14 mouse cellular contexts compared by ENCODE assay signal in the genomic region with DNA sequence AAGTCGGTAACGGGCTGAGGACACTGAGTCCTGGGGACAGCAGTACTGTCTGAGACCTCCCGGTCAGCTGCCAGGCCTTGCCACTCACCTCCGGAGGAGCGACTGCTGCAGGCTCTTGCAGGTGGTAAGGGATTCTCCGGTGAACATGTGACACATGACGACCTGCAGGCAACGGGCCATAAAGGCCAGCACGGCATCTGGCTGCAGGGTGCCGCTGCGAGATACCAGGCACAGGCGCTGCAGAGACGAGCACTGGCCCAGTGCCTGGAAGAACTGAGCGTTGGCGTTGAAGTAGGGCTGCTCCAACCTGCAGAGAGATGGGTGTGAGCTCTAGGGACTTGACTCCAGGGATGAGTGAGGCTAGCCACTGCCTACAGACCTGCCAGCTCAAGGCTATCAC. TPM values are rescaled to one million over a fixed set of nuclear protein-coding genes. Genes with fewer than 3 reads are reported as not detected.
A peak's percentile ranks its signal among the peaks of the same experiment; 100 is the strongest.
DNase-seq lines count a peak whose midpoint lies in the region; ATAC-seq and TF ChIP-seq lines count a peak whose summit lies in the region.
"Had no signal": no experiment of that assay in that cellular context is flagged by ENCODE, and none has a peak within 500 bp of the region (broad histone marks: within the 10 kb centered on the region; RNA-seq: fewer than 3 reads in every experiment).

No protein-coding gene starts in this region.

- H3K4me2 ChIP-seq in heart, postnatal 0 days (ENCODE audit: low read depth, low read length) = no peak overlapping the region
- H3K4me2 ChIP-seq: liver, embryonic 12.5 days; lung, embryonic 15.5 days had no signal

- H3K36me3 ChIP-seq in heart, postnatal 0 days (replicated peaks; ENCODE audit: control insufficient read depth, insufficient read depth, low read length) = peaks cover 11% of the 10 kb centered on the region

- H3K4me3 ChIP-seq in heart, postnatal 0 days (ENCODE audit: low read depth, low read length) = no peak overlapping the region
- H3K4me3 ChIP-seq: forebrain, embryonic 10.5 days; limb, embryonic 10.5 days; liver, embryonic 12.5 days; lung, embryonic 15.5 days had no signal

- WGBS in heart, postnatal 0 days = 53% methylated on average over 15 of the region's 15 CpGs

- H3K4me1 ChIP-seq in heart, postnatal 0 days (ENCODE audit: control insufficient read depth, insufficient read depth) = peaks cover 4% of the 10 kb centered on the region; the same call in 1 of the 2 replicates

- no peaks in the 10 kb centered on the region for H3K27me3 ChIP-seq in heart, postnatal 0 days (ENCODE audit: control insufficient read depth, insufficient read depth, low read length)
- H3K27me3 ChIP-seq: CH12.LX; liver, embryonic 12.5 days; lung, embryonic 15.5 days had no signal

- no peak for TF ChIP-seq CTCF in heart, postnatal 0 days (IDR thresholded peaks at IDR 0.05; ENCODE audit: low read depth)

- no peaks in the 10 kb centered on the region for H3K9me3 ChIP-seq in heart, postnatal 0 days (replicated peaks; ENCODE audit: control insufficient read depth, low read length)
- H3K9me3 ChIP-seq: limb, embryonic 10.5 days; liver, embryonic 12.5 days; lung, embryonic 15.5 days had no signal

- H3K9ac ChIP-seq in heart, postnatal 0 days (replicated peaks; ENCODE audit: low read depth, low read length) = no peak overlapping the region
- H3K9ac ChIP-seq: liver, embryonic 12.5 days; lung, embryonic 15.5 days had no signal

- H3K27ac ChIP-seq in heart, postnatal 0 days (ENCODE audit: low read depth) = no peak overlapping the region
- H3K27ac ChIP-seq: forebrain, embryonic 10.5 days; limb, embryonic 10.5 days; liver, embryonic 12.5 days; lung, embryonic 15.5 days; stomach, postnatal 0 days had no signal

- peak; percentile 34 to 49 for DNase-seq in adrenal gland, adult (ENCODE audit: inconsistent age in 2 of 2, low spot score in 1 of 2)
- no peak for DNase-seq in adrenal gland, postnatal 14 days
- DNase-seq in heart, postnatal 0 days (ENCODE audit: low spot score) = no peak
- no peak for DNase-seq in heart, adult 9 months (ENCODE audit: low spot score in 2 of 2)
- DNase-seq in cerebellum, postnatal 14 days = peak; percentile 66 to 68
- DNase-seq in right cerebral cortex, adult 2 months (ENCODE audit: low spot score in 2 of 2) = peak; percentile 59 to 73
- DNase-seq in ovary, postnatal 10 days (ENCODE audit: low spot score) = no peak
- DNase-seq in c-Kit-positive CD71-positive TER-119-positive erythroid progenitor cells, embryonic 14.5 days (ENCODE audit: low spot score) = no peak

- TF ChIP-seq EP300 in heart, postnatal 0 days (IDR thresholded peaks at IDR 0.05; ENCODE audit: low read depth) = no peak

- ATAC-seq in heart, postnatal 0 days (ENCODE audit: insufficient read depth, low read depth) = peak; percentile 44; the same call in 1 of the 2 replicates

RNA-seq across cellular contexts. Expression of gene Fbxl18, which starts 16.7 kb away (rescaled TPM):
- 11.8 and 12.0 TPM in 2 replicates for total RNA-seq in adrenal gland, postnatal 14 days (2021)
- total RNA-seq in heart, postnatal 0 days (2014; rRNA removed; ENCODE audit: low replicate concordance) = 12.5 and 17.8 TPM in 2 replicates
- polyA plus RNA-seq in heart, postnatal 0 days (2015; fragmentation: Nextera tagmentation; extraction: Ambion mirVana) = 6.8 and 7.3 TPM in 2 replicates

RNA-seq across cellular contexts. Expression of gene Actb, which starts 28.0 kb away (rescaled TPM):
- 2,967 and 3,254 TPM in 2 replicates for total RNA-seq in adrenal gland, postnatal 14 days (2021)
- 2,129 and 2,574 TPM in 2 replicates for total RNA-seq in heart, postnatal 0 days (2014; rRNA removed; ENCODE audit: low replicate concordance)
- polyA plus RNA-seq in heart, postnatal 0 days (2015; fragmentation: Nextera tagmentation; extraction: Ambion mirVana) = 4,473 and 4,544 TPM in 2 replicates

Comparison
In these comparisons a context has a peak if more than half of its experiments do, and no peak if none do; other contexts are left out.
1. DNase-seq: peak in adrenal gland, adult (2 of 2), cerebellum, postnatal 14 days (2 of 2) and right cerebral cortex, adult 2 months (2 of 2); none in adrenal gland, postnatal 14 days (single experiment), heart, postnatal 0 days (single experiment), heart, adult 9 months (0 of 2), ovary, postnatal 10 days (single experiment) and c-Kit-positive CD71-positive TER-119-positive erythroid progenitor cells, embryonic 14.5 days (single experiment).